Mouse (Mus musculus) embryo, embryonic 9.5 days (tissue): ENCODE data around the gene Coa6.

Experiments
- DNase-seq: peaks from one replicate; pipeline ENCODE4 v3.0.0-alpha.2; 2017; ENCODE audit errors: extremely low spot score

The Coa6 gene

GRCm38 (mm10) chr8:126464071-126464470, 41.8 kb downstream of the Coa6 start:
- DNase-seq = no peak

- DNase-seq = no peak
Observed at GRCm38 (mm10) chr8:126473802-126474298, 51.5 kb downstream of the Coa6 start.

GRCm38 (mm10) chr8:126474299-126475187, 52.2 kb downstream of the Coa6 start, which contains the start of gene Tarbp1:
TSS of gene Tarbp1 (minus strand) at chr8:126475065.
- peak; percentile 90 for DNase-seq
